Mouse (Mus musculus): ENCODE data around the gene Trim15.

Trim15 gene

DNA sequence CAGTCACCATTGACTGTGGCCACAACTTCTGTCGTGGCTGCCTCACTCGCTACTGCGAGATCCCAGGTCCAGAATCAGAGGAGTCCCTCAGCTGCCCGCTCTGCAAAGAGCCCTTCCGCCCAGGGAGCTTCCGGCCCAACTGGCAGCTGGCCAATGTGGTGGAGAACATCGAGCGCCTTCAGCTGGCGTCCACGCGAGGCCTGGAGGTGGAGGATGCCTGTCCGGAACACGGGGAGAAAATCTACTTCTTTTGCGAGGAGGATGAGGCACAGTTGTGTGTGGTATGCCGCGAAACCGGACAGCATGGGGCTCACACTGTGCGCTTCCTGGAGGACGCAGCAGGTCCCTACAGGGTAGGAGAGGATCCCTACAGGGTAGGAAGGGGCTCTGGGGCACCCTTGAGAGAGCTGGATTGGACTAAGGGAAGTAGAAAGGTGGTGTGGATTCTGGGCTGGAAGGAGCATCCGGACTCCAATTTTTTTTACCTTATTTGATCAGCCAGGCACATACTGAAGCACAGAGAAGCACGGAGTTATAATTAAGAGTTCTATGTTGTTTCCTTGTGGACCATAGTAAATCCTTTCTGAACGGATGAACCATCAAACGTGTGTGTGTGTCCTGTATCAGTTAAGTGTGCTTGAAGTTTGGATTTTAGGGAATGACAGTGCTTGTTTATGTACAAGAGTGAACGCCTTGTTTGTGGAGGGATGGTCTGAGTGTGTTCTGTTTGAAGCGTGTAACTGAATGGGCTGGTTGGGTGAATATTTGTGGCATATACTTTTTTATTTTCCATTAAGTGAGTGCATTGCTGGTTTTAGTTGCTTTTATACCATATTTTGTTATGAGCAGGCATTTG lies 3.2 kb upstream of the Trim15 start:
- in situ Hi-C loops (cut with MboI, MseI): no loop called here

DNA sequence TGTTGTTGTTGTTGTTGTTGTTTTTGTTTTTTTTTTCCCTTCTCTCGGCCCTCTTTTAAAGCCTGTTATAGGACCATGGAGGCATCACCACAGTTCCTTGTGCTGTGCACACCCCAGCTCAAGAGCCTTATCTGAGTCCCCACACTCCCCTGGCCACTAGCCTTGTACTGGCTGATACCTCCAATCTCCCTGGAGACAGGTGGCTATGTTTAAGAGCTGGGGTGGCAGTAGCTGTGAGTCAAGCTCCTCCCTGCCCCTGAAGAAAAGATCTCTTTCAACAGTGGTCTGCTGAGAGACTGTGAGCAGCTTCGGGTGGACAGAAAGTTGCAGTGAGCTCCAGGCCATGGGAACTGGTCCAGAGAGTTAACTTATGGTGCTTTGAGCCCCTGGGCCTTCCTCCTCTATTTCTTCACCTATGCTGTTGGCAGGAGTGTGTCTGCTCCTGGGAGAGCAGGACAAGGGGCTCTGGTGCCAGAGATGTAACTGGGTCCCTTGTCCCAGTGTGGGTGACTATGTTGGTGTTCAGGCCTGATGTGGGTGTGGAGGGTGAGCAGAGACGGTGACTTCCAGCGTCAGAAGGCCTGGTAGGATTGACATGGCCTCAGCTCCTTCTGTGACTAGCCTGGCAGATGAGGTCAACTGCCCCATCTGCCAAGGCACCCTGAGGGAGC lies 2.4 kb upstream of the Trim15 start, which contains the start of gene Trim10:
TSS of gene Trim10 (plus strand) at position 291 of the 671 bp plus-strand sequence.
- in situ Hi-C loops (cut with MboI, MseI): no loop called here

DNA sequence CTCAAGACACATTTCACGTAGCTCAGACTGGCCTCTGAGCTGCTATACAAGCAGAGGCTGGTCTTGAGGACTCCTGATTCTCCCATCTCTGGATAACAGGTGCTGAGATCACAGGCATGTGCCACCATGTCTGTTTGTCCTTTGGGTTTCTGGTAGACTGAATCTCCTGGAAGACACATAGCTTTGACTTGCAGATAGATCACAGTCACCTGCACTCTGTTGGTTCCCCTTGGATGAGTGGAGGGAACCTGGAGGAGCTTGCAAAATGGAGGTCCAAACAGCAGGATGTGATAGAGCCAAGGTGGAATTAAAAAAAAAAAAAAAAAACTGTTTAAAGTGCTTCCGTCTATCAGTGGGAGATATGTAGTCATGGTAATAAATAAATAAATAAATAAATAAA lies 1.8 kb upstream of the Trim15 start:
- in situ Hi-C loops (cut with MboI, MseI): no loop called here

DNA sequence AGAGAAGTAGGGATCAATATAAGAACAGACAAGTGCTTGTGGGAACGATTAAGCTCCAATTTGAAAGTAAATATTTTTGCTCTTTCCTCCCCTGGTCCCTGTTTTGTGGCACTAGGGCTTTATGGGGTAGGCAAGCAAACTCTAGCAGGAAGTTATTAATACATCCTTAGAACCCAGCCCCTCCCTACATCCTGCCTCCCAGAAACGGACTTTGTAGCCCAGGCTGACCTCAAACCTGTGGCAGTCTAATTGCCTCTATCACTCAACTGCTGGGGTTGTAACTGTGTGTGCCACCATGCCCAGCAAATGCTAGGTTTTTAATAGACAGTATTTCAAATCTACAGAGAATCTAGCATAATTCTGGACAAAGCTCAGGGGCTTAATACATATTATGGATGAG lies 5.3 kb downstream of the Trim15 start:
- in situ Hi-C loops (cut with MboI, MseI): no loop called here

DNA sequence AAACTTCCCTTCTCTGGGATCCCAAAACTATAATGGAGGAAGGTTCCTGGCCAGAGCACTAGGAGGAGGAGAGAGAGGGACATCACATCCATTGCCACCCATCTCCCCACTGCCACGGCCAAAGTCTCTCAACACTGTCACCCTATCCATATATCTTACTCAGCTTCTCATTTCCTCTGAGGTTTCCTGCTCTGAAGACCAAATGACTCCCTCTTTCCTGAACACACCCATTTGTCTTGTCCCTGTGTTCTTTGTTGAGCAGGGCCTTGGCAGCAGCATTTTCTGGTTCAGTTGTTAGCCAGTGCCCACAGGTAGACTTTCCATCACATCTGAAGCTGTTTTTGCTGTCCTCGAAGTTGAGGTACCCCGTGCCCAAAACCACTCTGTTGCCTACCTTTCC lies 8.8 kb downstream of the Trim15 start:
- in situ Hi-C loops (cut with MboI, MseI): no loop called here

DNA sequence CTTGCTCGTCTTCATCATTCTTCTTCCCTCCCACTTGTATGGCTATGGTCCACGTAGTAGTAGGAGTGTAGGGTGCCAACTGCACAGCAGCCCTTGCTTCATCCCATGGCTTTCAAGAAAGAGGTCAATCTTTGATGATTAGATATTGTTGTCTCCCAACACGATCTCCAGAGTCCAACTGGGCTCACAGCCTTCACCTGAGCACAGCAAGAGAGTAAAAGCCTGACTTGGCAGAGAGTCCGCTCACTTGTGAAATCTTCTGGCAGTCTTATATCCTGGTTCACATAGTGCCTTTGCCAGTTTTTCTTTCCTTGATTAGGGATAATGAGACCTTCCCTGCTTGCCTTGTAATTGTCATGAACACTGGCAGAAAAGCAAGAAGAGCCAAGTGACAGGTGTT lies 10.8 kb downstream of the Trim15 start:
- in situ Hi-C loops (cut with MboI, MseI): no loop called here

DNA sequence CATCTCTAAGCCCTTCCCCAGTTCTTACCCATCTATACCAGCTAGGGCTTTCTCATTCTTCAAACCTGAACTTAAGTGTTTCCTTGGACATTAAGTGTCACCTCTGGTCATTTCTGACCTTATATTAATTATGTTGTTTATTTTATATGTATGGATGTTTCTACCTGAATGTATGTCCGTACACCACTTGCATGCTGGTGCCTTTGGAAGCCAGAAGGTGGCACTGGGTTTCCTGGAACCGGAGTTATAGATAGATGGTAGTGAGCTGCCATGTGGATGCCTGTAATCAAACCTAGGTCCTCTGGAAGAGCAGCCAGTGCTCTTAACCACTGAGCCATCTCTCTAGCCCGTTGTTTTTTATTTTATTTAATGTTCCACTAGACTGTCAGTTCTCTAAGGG lies 11.5 kb downstream of the Trim15 start:
- in situ Hi-C loops (cut with MboI, MseI): no loop called here

DNA sequence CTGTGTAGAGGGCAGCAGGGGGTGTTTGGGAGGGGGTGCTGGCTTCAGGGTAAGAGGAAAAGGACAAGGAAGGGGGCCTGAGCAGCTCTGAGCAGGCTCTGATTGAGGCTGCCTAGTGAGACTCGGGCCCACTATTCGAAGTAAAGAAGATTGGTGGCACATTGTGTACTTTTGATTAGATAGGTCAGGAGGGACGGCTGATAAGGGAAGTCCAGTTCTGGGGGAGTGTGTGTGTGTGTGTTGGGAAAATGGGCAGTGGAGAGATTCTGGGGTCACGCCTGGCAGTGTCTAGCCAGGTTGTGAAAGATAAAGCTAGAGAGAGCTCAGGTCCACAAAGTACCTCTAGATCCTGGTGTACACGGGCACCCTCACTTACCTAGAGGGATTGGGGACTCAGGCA lies 15.4 kb downstream of the Trim15 start:
- in situ Hi-C loops (cut with MboI, MseI): no loop called here

DNA sequence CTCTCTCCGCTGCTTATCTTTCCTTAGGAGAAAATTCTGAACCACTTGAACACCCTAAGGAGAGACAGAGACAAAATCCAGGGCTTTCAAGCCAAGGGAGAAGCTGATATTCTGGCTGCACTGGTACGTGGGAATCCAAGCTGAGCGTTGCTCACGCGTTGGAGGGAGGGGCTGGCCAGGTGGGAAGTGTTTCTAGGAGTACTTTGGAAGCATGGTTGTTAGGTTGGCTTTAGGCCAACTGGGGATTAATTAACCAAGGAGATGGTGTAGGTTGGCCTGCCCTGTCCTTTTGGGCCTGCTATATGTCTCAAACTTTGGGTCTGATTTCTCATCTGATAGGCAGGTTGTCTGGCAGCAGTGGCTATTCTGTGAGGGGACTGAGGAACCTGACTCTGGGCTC lies 15.8 kb downstream of the Trim15 start:
- in situ Hi-C loops (cut with MboI, MseI): no loop called here

DNA sequence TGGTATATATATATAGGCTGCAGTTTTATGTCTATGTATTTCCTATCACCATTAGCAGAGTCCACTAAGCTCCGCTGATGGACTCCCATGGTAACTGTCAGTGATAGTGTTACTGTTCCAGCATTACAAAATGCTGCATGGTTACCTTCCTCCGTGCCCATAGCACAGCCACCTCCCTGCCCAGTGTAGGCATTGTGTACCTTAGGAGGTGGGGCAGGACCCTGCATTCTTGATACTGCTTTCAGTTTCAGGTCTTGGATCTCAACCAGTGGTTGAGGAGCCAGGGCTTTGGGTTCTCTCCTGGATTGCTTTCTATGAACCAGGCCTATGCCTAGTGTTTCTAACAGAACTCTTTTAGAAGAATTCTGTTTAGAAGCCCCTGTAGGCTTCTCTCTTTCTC lies 17.0 kb downstream of the Trim15 start:
- in situ Hi-C loops (cut with MboI, MseI): no loop called here

DNA sequence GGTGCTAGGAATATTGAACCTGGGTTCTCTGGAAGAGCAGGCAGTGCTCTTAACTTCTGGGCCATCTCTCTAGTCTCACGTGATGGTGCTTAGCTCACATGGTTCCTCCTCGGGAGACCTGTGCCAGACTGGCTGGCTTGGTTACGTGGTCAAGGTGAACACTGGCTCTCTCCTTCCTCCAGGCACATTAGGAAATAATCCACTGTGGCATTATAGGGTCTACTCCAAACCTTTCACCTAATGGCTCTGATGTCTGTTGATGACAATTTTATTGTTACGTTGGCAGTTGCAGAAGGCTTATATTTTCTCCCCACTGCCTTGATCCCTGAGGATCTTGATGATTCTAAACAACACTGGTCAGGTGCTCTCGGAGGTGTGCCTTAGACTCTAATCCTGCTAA lies 18.1 kb downstream of the Trim15 start:
- in situ Hi-C loops (cut with MboI, MseI): no loop called here

DNA sequence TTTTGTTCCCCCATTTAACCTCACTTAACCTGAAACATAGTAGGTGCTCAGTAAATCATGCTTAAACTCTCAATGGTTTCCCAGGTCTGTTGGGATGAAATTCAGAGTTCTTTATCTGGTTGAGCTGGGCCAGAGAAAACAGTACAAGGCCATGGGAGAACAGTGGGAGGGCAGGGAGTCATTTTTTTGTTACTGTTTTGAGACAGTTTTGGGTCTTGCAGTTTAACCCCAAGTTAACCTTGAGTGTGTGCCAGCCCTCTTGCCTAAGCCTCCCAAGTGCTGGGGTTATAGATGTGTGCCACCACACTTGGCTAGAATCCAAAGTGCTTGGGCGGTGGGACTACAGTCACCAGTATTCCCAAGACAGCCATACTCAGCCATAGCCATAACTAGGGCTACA lies 22.3 kb downstream of the Trim15 start:
- in situ Hi-C loops (cut with MboI, MseI): no loop called here

DNA sequence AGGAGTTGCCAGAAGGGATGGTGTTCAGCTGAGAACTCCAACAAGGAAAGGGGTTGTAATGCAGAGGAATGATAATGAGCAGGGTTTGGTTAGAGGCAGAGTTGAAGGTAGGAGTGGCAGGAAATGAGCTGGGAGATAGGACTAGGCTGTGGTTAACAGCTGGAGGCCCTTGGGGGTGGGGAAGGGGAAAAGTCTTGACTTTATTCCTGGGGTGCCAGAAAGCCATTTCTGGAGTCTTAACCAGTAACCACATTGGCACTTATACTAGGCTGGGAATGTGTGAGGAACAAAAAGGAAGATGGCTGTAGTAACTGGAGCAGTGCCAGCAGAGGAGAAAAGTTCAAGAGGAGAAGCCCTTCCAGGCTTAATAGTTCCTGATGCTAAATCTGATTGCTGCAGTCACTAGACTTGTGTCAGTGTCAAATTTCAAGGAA lies 22.7 kb downstream of the Trim15 start:
- in situ Hi-C loops (cut with MboI, MseI): no loop called here

DNA sequence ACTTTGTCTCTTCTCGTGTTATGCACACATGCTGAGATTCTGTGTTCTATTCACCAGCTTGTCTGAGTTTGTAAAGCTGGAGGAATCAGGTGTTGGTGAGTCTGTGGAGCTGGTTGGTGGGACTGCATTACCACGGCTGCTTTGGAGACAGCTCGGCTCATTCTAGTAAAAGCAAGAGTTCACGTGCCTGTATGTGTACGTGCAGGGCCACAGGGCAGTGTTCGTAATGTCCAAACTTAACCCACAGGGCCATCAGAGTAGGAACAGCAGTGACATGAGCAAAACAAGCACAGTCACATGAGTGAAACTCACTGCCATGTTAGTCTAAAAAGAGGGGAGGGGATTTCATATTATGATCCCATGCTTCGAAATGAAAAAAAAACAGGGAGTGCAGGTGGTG lies 23.3 kb downstream of the Trim15 start:
- in situ Hi-C loops (cut with MboI, MseI): no loop called here

DNA sequence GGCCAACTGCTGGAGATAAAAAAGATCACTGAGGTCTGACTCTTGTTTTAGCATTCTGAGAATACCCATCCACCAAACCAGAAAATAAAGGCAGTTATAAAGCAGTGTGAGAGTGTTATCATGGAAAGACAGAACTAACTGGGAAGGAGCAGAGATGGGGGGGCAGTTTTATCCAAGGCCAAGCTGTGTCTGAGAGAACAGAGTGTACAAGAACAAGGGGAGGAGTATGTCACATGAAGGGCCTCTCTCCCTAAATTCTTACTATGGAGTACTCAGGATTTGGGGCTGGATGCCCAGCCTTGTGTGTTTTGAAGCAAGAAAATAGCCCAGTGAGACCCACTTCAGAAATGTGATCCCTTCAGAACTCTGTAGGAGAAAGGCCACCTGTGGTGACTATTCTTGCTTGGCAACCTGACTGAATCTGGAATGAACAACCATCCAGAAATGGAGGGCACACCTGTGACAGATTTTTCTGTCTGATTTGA lies 26.0 kb downstream of the Trim15 start:
- in situ Hi-C loops (cut with MboI, MseI): no loop called here

DNA sequence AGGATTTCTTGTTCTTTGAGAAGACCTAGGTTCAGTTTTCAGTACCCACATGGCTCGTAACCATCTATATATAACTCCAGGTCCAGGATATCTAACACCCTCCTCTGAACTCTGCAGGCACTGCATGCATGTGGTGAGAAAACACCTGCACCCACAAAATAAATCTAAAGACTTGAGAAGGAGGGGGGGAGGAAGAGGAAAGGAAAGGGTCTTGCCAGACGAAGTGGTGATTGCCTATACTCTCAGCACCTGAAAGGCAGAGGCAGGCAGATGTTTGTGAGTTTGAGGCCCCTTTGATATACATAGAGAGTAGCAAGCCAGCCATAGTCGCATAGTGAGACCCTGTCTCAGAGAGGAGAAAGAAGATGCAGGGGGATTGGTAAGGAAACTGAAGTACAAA lies 27.1 kb downstream of the Trim15 start:
- in situ Hi-C loops (cut with MboI, MseI): no loop called here

DNA sequence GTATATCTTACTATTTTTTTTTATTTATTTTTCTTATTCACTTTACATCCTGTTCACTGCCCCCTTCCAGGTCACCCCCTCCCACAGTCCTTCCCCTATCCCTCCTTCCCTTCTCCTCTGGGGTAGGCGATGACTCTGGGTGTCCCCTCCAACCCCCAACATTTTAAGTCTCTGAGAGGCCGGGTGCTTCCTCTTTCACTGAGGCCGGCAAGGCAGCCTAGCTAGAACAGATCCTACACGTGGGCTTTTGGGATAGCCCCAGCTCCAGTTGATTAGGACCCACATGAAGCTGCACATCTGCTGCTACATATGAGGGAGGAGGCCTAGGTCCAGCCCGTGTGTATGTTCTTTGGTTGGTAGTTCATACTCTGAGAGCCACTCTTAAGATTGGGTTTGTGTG lies 28.0 kb downstream of the Trim15 start:
- in situ Hi-C loops (cut with MboI, MseI): no loop called here

DNA sequence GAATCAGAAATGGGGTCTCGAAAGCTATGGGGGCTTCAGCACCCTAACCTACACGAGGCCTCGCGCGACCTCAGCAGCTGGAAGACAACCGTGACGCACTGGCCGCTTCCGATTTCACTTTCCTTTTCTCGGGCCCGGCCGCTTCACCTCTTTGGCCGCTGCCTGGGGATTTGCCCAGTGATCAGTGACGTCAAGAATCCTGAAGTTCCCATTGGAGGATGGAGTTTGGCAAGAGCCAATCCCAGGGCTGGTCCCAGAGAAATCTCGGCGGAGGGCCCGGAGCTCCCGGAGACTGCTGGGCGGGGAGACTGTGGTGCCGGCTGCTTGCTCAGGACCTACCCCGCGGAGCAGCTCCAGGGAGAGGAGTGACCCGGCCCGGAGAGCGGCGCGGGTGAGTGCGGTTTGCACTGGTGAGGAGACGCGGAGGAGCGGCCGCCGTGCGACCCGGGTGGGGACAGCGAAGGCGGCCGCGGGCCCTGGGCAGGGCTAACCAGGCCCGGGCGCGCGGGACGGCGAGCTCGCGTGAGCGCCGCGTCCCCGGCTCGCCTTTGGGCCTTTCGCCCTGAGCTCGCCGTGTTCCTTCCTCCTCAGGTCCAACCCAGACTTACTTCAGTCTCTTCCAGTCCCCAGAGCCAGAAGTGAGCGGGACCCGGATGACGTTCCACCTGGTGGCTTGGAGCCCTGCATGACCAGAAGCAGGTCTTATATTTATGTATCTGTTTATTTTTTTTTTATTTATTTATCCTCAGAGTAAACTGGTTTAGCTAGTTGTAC lies 29.9 kb downstream of the Trim15 start, which contains the start of gene Trim26:
TSS of gene Trim26 (plus strand) at position 261 of the 774 bp plus-strand sequence.
- in situ Hi-C loops (cut with MboI, MseI): no loop called here

DNA sequence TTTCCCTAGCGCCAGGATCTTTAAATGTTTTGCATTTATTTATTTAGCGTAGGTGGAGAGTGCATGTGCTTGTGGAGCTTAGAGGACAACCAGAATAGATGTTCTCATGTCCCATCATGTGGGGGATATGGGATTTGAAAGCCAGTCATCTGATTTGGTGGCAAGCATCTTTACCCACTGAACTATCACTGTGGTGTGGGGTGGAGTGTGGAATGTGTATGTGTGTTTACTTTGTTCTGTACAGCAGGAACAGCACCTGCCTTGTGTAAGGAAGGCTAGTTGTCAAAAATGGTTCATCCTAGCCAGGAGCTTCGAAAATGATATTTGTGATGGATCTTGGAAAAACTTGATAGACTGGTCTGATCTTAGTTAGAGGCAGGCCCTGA lies 30.6 kb downstream of the Trim15 start:
- in situ Hi-C loops (cut with MboI, MseI): no loop called here

DNA sequence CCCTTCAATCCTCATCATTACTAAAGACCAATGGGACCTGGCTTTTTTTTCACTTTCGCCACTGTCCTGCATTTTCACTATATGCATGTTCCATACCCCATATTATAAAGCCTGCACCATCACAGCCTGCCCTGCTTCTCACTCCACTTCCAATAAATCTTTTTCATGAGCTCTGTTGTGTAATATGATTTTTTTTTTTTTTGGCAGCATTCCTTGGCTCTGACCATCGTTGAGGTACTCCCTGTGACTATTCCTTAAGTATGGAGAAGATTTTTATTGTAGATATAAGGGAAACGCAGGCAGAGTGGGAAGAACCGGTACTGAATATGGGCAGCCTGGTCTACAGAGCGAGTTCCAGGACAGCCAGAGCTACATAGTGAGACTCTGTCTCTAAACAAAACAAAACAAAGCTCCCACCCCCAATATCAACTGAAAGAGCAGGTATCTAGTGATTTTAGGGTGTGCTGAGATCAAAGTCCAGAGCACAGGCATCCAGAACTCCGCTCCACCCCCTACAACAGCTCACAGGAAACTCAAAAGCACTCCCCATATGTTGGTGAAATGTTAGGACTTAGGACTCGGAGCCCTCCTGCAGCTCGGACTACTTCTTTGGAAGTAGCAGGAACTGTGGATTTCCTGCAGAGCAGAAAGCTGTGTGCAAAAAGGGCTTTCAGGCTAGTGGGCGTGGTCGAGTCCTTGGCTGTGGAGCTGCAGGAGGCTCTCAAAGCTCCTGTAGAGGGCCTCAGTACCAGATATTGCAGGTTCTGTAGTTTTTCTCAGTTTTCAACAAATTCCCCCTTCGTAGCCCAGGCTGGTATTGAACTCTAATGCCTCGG lies 31.2 kb downstream of the Trim15 start:
- in situ Hi-C loops (cut with MboI, MseI): no loop called here

DNA sequence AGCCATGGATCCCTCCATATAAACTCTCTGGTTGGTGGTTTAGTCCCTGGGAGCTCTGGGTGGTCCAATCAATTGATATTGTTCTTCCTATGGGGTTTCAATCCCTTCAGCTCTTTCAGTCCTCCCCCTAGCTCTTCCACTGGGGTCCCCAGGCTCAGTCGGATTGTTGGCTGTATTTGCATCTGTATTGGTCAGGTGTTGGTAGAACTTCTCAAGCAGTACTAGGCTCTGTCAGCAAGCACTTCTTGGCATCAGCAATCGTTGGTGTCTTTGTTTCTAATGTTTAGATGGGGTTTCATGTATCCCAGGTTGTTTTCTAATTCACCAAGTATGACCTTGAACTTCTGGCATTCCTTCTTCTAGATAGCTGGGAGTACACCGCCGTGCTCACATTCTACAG lies 34.3 kb downstream of the Trim15 start:
- in situ Hi-C loops (cut with MboI, MseI): no loop called here

All from T-helper 2 cell (primary cell).